Mouse (Mus musculus): ENCODE data around the gene Hhipl1. TPM values are rescaled to one million over a fixed set of nuclear protein-coding genes. Genes with fewer than 3 reads are reported as not detected.

Gene Hhipl1
- polyA plus RNA-seq, 2 experiments, result 0.58 to 2.7 TPM

GRCm38 (mm10) chr12:108371429-108371765 lies 65.3 kb downstream of the Hhipl1 start:
- Histone ChIP-seq H3K27ac (replicated peaks; ENCODE audit: low read depth, low read length) (no peak overlapping the region), H3K36me3 (ENCODE audit: control insufficient read depth, insufficient read depth, low read length) (no peaks in the 10 kb centered on the region), H3K9ac (ENCODE audit: low read depth, low read length, severe bottlenecking) (no peak overlapping the region), H3K9me3 (ENCODE audit: control insufficient read depth, low read length) (no peaks in the 10 kb centered on the region), H3K4me2 (replicated peaks; ENCODE audit: low read depth, low read length, severe bottlenecking) (no peak overlapping the region), H3K27me3 (ENCODE audit: control insufficient read depth, insufficient read depth, low read length) (no peaks in the 10 kb centered on the region), H3K4me1 (ENCODE audit: control insufficient read depth, insufficient read depth, low read length) (peaks cover 26% of the 10 kb centered on the region), H3K4me3 (replicated peaks; ENCODE audit: low read length) (no peak overlapping the region)
- ATAC-seq (ENCODE audit: low FRiP score, low read depth) (no peak), DNase-seq (ENCODE audit: low spot score) (no peak)
- 69% methylated on average over 6 of the region's 6 CpGs for WGBS
- no peak for TF ChIP-seq POLR2A (IDR thresholded peaks at IDR 0.05; ENCODE audit: borderline replicate concordance, extremely low read depth, insufficient read depth, insufficient read length)

- H3K27me3 ChIP-seq (ENCODE audit: control insufficient read depth, insufficient read depth, low read length), result no peaks in the 10 kb centered on the region
- ATAC-seq (ENCODE audit: low FRiP score, low read depth) (no peak), DNase-seq (ENCODE audit: low spot score) (no peak)
- H3K9me3 ChIP-seq (ENCODE audit: control insufficient read depth, low read length), result no peaks in the 10 kb centered on the region
- no peak overlapping the region for H3K4me2 ChIP-seq (replicated peaks; ENCODE audit: low read depth, low read length, severe bottlenecking)
- H3K4me1 ChIP-seq (ENCODE audit: control insufficient read depth, insufficient read depth, low read length), result peaks cover 26% of the 10 kb centered on the region
- no peak overlapping the region for H3K27ac ChIP-seq (replicated peaks; ENCODE audit: low read depth, low read length)
- no peak overlapping the region for H3K9ac ChIP-seq (ENCODE audit: low read depth, low read length, severe bottlenecking)
- no peak overlapping the region for H3K4me3 ChIP-seq (replicated peaks; ENCODE audit: low read length)
- whole genome bisulfite sequencing, result 76% methylated on average over 17 of the region's 17 CpGs
- no peak for TF ChIP-seq POLR2A (IDR thresholded peaks at IDR 0.05; ENCODE audit: borderline replicate concordance, extremely low read depth, insufficient read depth, insufficient read length)
- no peaks in the 10 kb centered on the region for H3K36me3 ChIP-seq (ENCODE audit: control insufficient read depth, insufficient read depth, low read length)
Measured at GRCm38 (mm10) chr12:108372241-108372640, 66.2 kb downstream of the Hhipl1 start.

- H3K9ac ChIP-seq (ENCODE audit: low read depth, low read length, severe bottlenecking), result no peak overlapping the region
- H3K27me3 ChIP-seq (ENCODE audit: control insufficient read depth, insufficient read depth, low read length), result no peaks in the 10 kb centered on the region
- peaks cover 26% of the 10 kb centered on the region for H3K4me1 ChIP-seq (ENCODE audit: control insufficient read depth, insufficient read depth, low read length)
- H3K36me3 ChIP-seq (ENCODE audit: control insufficient read depth, insufficient read depth, low read length), result no peaks in the 10 kb centered on the region
- H3K27ac ChIP-seq (replicated peaks; ENCODE audit: low read depth, low read length), result no peak overlapping the region
- H3K4me2 ChIP-seq (replicated peaks; ENCODE audit: low read depth, low read length, severe bottlenecking), result no peak overlapping the region
- no peaks in the 10 kb centered on the region for H3K9me3 ChIP-seq (ENCODE audit: control insufficient read depth, low read length)
- ATAC-seq (ENCODE audit: low FRiP score, low read depth) (no peak), DNase-seq (ENCODE audit: low spot score) (peak; percentile 37)
- TF ChIP-seq POLR2A (IDR thresholded peaks at IDR 0.05; ENCODE audit: borderline replicate concordance, extremely low read depth, insufficient read depth, insufficient read length), result no peak
- H3K4me3 ChIP-seq (replicated peaks; ENCODE audit: low read length), result no peak overlapping the region
- WGBS, result 15% methylated on average over 9 of the region's 9 CpGs
Measured at GRCm38 (mm10) chr12:108373611-108374010, 67.5 kb downstream of the Hhipl1 start.

GRCm38 (mm10) chr12:108374689-108375088 lies 68.6 kb downstream of the Hhipl1 start:
- 67% methylated on average over 8 of the region's 8 CpGs for WGBS
- H3K9me3 ChIP-seq (ENCODE audit: control insufficient read depth, low read length), result no peaks in the 10 kb centered on the region
- peaks cover 22% of the 10 kb centered on the region for H3K4me1 ChIP-seq (ENCODE audit: control insufficient read depth, insufficient read depth, low read length)
- H3K4me2 ChIP-seq (replicated peaks; ENCODE audit: low read depth, low read length, severe bottlenecking), result no peak overlapping the region
- no peak; the same call in 1 of the 2 replicates for ATAC-seq (ENCODE audit: low FRiP score, low read depth)
- DNase-seq (ENCODE audit: low spot score), result no peak
- no peaks in the 10 kb centered on the region for H3K27me3 ChIP-seq (ENCODE audit: control insufficient read depth, insufficient read depth, low read length)
- H3K36me3 ChIP-seq (ENCODE audit: control insufficient read depth, insufficient read depth, low read length), result no peaks in the 10 kb centered on the region
- no peak for TF ChIP-seq POLR2A (IDR thresholded peaks at IDR 0.05; ENCODE audit: borderline replicate concordance, extremely low read depth, insufficient read depth, insufficient read length)
- no peak overlapping the region for H3K27ac ChIP-seq (replicated peaks; ENCODE audit: low read depth, low read length)
- no peak overlapping the region for H3K4me3 ChIP-seq (replicated peaks; ENCODE audit: low read length)
- H3K9ac ChIP-seq (ENCODE audit: low read depth, low read length, severe bottlenecking), result no peak overlapping the region

GRCm38 (mm10) chr12:108378379-108379133 lies 72.5 kb downstream of the Hhipl1 start:
- no peak for DNase-seq (ENCODE audit: low spot score)
- TF ChIP-seq POLR2A (IDR thresholded peaks at IDR 0.05; ENCODE audit: borderline replicate concordance, extremely low read depth, insufficient read depth, insufficient read length), result no peak
- Histone ChIP-seq H3K4me2 (replicated peaks; ENCODE audit: low read depth, low read length, severe bottlenecking) (no peak overlapping the region), H3K9me3 (ENCODE audit: control insufficient read depth, low read length) (no peaks in the 10 kb centered on the region), H3K4me1 (ENCODE audit: control insufficient read depth, insufficient read depth, low read length) (peaks cover 12% of the 10 kb centered on the region), H3K36me3 (ENCODE audit: control insufficient read depth, insufficient read depth, low read length) (no peaks in the 10 kb centered on the region), H3K27ac (replicated peaks; ENCODE audit: low read depth, low read length) (no peak overlapping the region), H3K9ac (ENCODE audit: low read depth, low read length, severe bottlenecking) (no peak overlapping the region), H3K27me3 (ENCODE audit: control insufficient read depth, insufficient read depth, low read length) (no peaks in the 10 kb centered on the region), H3K4me3 (replicated peaks; ENCODE audit: low read length) (no peak overlapping the region)
- 86% methylated on average over 13 of the region's 13 CpGs for WGBS
- no peak for ATAC-seq (ENCODE audit: low FRiP score, low read depth)

Other genes with a start within 250 kb of the Hhipl1 start
- gene Setd3, start 127.0 kb upstream of the Hhipl1 start, polyA plus RNA-seq (2012; rRNA removed), result 55.1 and 62.5 TPM in 2 replicates
- gene Setd3, start 127.0 kb upstream of the Hhipl1 start, polyA plus RNA-seq (2014; fragmentation: Nextera tagmentation; extraction: Ambion mirVana), result 75.4 and 76.1 TPM in 2 replicates
- 37.7 and 46.2 TPM in 2 replicates for gene Ccnk, start 126.7 kb upstream of the Hhipl1 start, polyA plus RNA-seq (2012; rRNA removed)
- gene Ccnk, start 126.7 kb upstream of the Hhipl1 start, polyA plus RNA-seq (2014; fragmentation: Nextera tagmentation; extraction: Ambion mirVana), result 5.5 and 6.0 TPM in 2 replicates
- gene Ccdc85c, start 30.8 kb upstream of the Hhipl1 start, polyA plus RNA-seq (2012; rRNA removed), result 9.9 and 13.1 TPM in 2 replicates
- 6.1 and 6.4 TPM in 2 replicates for gene Ccdc85c, start 30.8 kb upstream of the Hhipl1 start, polyA plus RNA-seq (2014; fragmentation: Nextera tagmentation; extraction: Ambion mirVana)
- 24.8 and 30.8 TPM in 2 replicates for gene Cyp46a1, start 28.1 kb downstream of the Hhipl1 start, polyA plus RNA-seq (2012; rRNA removed)
- 6.4 and 6.6 TPM in 2 replicates for gene Cyp46a1, start 28.1 kb downstream of the Hhipl1 start, polyA plus RNA-seq (2014; fragmentation: Nextera tagmentation; extraction: Ambion mirVana)
- gene Eml1, start 64.7 kb downstream of the Hhipl1 start, polyA plus RNA-seq (2012; rRNA removed), result 36.3 and 38.4 TPM in 2 replicates
- gene Eml1, start 64.7 kb downstream of the Hhipl1 start, polyA plus RNA-seq (2014; fragmentation: Nextera tagmentation; extraction: Ambion mirVana), result 44.4 and 48.2 TPM in 2 replicates
- gene Evl, start 248.4 kb downstream of the Hhipl1 start, polyA plus RNA-seq (2012; rRNA removed), result 181 and 192 TPM in 2 replicates
- gene Evl, start 248.4 kb downstream of the Hhipl1 start, polyA plus RNA-seq (2014; fragmentation: Nextera tagmentation; extraction: Ambion mirVana), result 82.3 and 93.2 TPM in 2 replicates